Mouse (Mus musculus) heart, postnatal 0 days (tissue): ENCODE measurements around the gene Nipal4. TPM values are rescaled to one million over a fixed set of nuclear protein-coding genes. Genes with fewer than 3 reads are reported as not detected.

Experiments used
- ATAC-seq: fragments of 200-750 bp; cut with Nextera tagmentation; 2 replicates; pipeline ENCODE4 v1.8.0; 2017; ENCODE audit warnings: low read depth, moderate number of reproducible peaks, moderate library complexity; ENCODE audit not compliant: insufficient read depth
- DNase-seq: peaks from one replicate; pipeline ENCODE4 v3.0.0-alpha.2; 2016; ENCODE audit warnings: low spot score
- H3K27ac ChIP-seq: fragments of 300-500 bp; sonication (generic); 2 replicates; pipeline ENCODE4 v1.5.1; 2014; ENCODE audit warnings: low read depth, mild to moderate bottlenecking
- H3K27me3 ChIP-seq: fragments of 300-500 bp; sonication (generic); 2 replicates; pipeline ENCODE4 v1.6.1; 2014; ENCODE audit warnings: low read length, mixed read lengths; ENCODE audit not compliant: control insufficient read depth, insufficient read depth
- H3K36me3 ChIP-seq: fragments of 300-500 bp; sonication (generic); replicated peaks from 2 replicates; pipeline ENCODE4 v1.6.1; 2014; ENCODE audit warnings: low read length, mixed read lengths; ENCODE audit not compliant: control insufficient read depth, insufficient read depth
- H3K4me1 ChIP-seq: fragments of 300-500 bp; sonication (generic); 2 replicates; pipeline ENCODE4 v1.6.1; 2014; ENCODE audit warnings: antibody characterized with exemption; ENCODE audit not compliant: control insufficient read depth, insufficient read depth
- H3K4me2 ChIP-seq: fragments of 300-500 bp; sonication (generic); 2 replicates; pipeline ENCODE4 v1.6.1; 2014; ENCODE audit warnings: low read depth, mild to moderate bottlenecking, low read length, moderate library complexity
- H3K4me3 ChIP-seq: fragments of 300-500 bp; sonication (generic); 2 replicates; pipeline ENCODE4 v1.5.1; 2014; ENCODE audit warnings: low read depth, low read length
- H3K9ac ChIP-seq: fragments of 300-500 bp; sonication (generic); replicated peaks from 2 replicates; pipeline ENCODE4 v1.6.1; 2014; ENCODE audit warnings: low read depth, low read length, mixed read lengths
- H3K9me3 ChIP-seq: fragments of 300-500 bp; sonication (generic); replicated peaks from 2 replicates; pipeline ENCODE4 v1.6.1; 2016; ENCODE audit warnings: low read length; ENCODE audit not compliant: control insufficient read depth
- CTCF ChIP-seq: IDR thresholded peaks from 2 replicates; pipeline ENCODE4 v1.5.1; 2016; ENCODE audit warnings: antibody characterized with exemption, control low read depth, low read depth
- EP300 ChIP-seq: IDR thresholded peaks from 2 replicates; pipeline ENCODE4 v1.6.1; 2016; ENCODE audit warnings: antibody characterized with exemption, low read depth
- WGBS: fragments of 180-500 bp; shearing (Covaris S2); extraction: QIAGEN DNeasy Blood & Tissue Kit; methylation state at CpG from one replicate; pipeline ENCODE4 v1.1.7; 2014; 5-methylcytosine and 5-hydroxymethylcytosine counted together
- polyA plus RNA-seq: library from polyadenylated mRNA; unstranded; fragments of >200 nt; fragmentation: Nextera tagmentation; extraction: Ambion mirVana; gene quantifications from 2 replicates; pipeline ENCODE4 v1.2.1, GENCODE M21; 2015
- total RNA-seq: library from RNA; depleted of rRNA; stranded (reverse); fragments of >200 nt; gene quantifications from 2 replicates; pipeline ENCODE4 v1.2.3, GENCODE M21; 2014; ENCODE audit warnings: low replicate concordance; rRNA removed

The Nipal4 gene
- total RNA-seq: 3.0 and 10.9 TPM in 2 replicates
- polyA plus RNA-seq: 2.1 and 2.5 TPM in 2 replicates

DNA sequence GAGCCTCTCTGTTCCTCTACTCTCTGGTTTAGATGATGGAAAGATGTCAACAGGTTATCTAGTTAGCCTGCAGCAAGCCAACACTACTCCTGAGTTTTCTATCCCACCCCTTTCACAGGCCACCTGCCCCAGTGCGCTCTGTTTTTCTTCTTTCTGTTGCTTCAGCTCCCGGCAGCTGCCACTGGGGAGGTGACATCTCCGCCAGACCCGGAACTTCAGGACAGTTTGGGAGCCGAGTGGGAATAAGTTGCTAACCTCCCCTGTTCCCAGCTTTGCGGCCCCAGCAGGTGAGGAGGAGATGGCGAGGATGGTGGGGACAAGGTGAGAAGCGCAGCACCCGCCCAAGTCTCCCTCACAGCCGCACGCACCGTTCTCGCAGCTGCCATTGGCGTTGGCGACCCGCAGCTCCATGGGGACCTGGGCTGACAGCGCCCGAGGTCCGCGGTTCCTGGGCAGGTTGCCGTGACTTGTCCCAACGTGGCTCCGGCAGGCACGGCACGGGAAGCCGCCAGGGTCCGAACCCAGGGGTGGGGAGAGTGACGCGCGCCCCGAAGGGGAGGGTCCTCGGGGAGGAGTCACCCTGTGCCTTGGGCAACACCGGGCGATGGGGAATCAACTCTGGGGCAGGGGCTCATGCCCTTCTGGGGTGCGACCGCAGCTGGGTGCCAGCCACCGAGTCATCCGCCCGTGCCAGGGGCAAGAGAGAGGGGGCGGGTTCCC, at the start of gene Nipal4:
Gene Nipal4 (minus strand): TSS at position 643 of the 720 bp plus-strand sequence.
- Histone ChIP-seq H3K36me3 (no peaks in the 10 kb centered on the region), H3K9ac (peak within 1 kb of the TSS; percentile 60), H3K4me3 (peak within 1 kb of the TSS; percentile 66), H3K9me3 (no peaks in the 10 kb centered on the region), H3K4me2 (peak within 1 kb of the TSS; percentile 98), H3K27ac (peak within 1 kb of the TSS; percentile 17; the same call in 1 of the 2 replicates), H3K4me1 (peaks cover 10% of the 10 kb centered on the region; the same call in 1 of the 2 replicates), H3K27me3 (no peaks in the 10 kb centered on the region)
- DNase-seq: peak; percentile 16
- under 1% methylated on average over 40 of the region's 40 CpGs for WGBS
- TF ChIP-seq EP300 (no peak), CTCF (no peak)
- peak; percentile 63 for ATAC-seq

DNA sequence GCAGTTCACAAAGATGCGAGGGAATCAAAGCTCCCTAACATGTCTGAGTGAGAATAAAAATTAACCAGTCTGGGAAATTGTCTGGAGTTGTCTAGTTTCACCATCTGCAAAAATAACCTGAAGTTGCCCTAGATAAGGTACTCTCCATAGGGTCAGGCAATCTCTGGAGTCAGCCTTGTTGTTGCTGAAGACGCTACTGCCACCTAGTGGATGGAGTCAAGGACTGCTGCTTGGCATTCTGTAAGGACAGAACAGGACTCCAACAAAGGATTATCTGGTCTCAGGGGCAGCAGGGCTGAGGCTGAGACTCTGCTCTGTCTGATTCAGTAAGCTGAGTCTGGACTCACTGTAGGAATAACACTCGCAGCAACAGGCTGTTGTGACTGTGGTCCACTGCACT, 49.0 kb upstream of the Nipal4 start:
- Histone ChIP-seq H3K27me3 (no peaks in the 10 kb centered on the region), H3K4me3 (0 out of 2 replicates have a peak overlapping the region, but pooled peaks have one; percentile 0), H3K27ac (peak overlapping the region; percentile 79), H3K36me3 (no peaks in the 10 kb centered on the region), H3K9me3 (no peaks in the 10 kb centered on the region), H3K9ac (no peak overlapping the region), H3K4me1 (peaks cover 40% of the 10 kb centered on the region), H3K4me2 (peak overlapping the region; percentile 49)
- ATAC-seq: peak; percentile 70
- peak; percentile 88 for DNase-seq
- 7% methylated on average over 3 of the region's 3 CpGs for WGBS
- TF ChIP-seq EP300 (no peak), CTCF (peak; percentile 99)

DNA sequence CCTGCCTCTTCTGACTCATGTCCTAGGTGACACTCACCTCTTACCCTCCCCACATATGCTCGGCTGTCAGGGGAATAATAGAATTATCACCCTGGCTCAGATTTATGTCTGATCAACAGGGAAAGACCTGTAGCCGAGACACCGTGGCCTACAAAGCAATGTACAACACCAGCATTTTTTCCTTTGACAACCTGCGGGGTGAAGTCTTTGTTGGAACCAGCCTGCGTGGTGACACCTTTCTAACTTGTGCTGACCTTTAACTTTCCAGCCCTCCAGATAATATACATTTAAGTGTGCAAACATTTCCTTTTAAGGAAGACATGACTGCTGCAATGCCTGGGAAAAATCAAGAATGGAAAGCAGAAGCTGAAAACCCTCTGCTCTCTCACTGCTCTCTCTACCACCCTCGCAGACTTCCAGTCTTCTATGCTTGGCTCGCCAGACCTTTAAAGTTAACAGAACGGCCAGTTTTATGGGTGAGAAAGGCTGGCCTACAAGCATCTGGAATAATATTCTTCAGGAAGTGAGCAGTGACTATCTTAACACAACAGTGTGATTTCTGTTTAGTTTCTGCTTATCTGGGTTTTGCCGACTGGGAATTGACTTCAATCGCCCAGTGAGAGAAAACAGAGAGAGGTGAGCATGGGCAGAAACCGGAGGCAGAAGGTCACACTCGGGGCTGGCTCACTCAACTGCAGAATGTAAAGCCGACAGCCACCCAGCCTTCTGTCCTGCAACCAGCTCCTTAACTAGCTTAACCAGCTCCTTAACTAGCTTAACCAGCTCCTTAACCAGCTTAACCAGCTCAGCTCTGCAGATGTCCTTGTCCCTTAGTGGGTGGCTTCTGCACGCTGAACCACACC, 48.3 kb upstream of the Nipal4 start:
- Histone ChIP-seq H3K27me3 (no peaks in the 10 kb centered on the region), H3K4me2 (peak overlapping the region; percentile 49), H3K4me1 (peaks cover 40% of the 10 kb centered on the region), H3K27ac (peak overlapping the region; percentile 79), H3K9ac (no peak overlapping the region), H3K4me3 (0 out of 2 replicates have a peak overlapping the region, but pooled peaks have one; percentile 0), H3K36me3 (no peaks in the 10 kb centered on the region), H3K9me3 (no peaks in the 10 kb centered on the region)
- DNase-seq (peak; percentile 59), ATAC-seq (peak; percentile 42)
- TF ChIP-seq EP300 (no peak), CTCF (no peak)
- 26% methylated on average over 14 of the region's 14 CpGs for WGBS

DNA sequence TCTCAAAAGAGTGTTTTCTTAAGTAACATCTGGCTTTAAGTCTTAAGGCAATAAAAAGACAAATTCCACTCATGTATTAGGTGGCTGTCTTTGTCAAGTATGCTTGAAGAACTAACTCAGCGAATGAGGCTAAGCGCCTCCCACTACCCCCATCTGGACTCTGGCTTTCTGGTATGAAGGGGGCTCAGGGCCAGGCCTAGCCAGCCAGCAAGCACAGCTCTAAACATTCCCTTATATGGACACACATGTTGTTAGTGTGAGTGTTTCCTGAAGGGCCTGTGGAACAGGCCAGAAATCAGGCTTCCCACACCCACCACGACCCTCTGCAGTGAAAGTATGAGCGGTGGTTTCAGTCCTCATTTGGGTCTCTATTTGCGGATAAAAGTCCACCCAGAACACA, 47.5 kb upstream of the Nipal4 start:
- Histone ChIP-seq H3K9ac (no peak overlapping the region), H3K4me3 (no peak overlapping the region), H3K4me2 (no peak overlapping the region), H3K4me1 (peaks cover 40% of the 10 kb centered on the region), H3K36me3 (no peaks in the 10 kb centered on the region), H3K27ac (peak overlapping the region; percentile 79), H3K9me3 (no peaks in the 10 kb centered on the region), H3K27me3 (no peaks in the 10 kb centered on the region)
- WGBS: 21% methylated on average over 5 of the region's 5 CpGs
- peak; percentile 71 for ATAC-seq
- DNase-seq: peak; percentile 67
- no peak for TF ChIP-seq EP300
- no peak for TF ChIP-seq CTCF

DNA sequence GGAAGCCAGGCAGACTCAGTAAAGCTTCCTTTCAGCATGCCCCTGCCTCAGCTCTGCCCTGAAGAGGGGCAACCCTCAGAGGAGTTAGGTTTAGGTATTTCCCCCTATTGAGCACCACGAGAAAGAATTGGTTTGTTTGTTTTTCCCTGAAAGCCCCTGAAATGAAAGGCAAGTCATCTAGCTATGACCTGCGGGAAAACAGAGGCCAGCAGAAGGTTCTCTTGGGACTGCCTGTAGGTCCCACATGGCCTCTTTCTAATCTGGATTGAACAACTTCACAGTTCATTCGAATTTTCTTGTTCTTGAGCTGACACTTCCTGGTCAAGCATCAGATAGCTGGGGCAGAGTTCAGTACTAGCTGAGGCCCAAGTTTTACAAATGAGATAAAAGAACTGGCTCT, 45.5 kb upstream of the Nipal4 start:
- Histone ChIP-seq H3K9me3 (no peaks in the 10 kb centered on the region), H3K36me3 (peaks cover 10% of the 10 kb centered on the region; the same call in 1 of the 2 replicates), H3K27me3 (no peaks in the 10 kb centered on the region), H3K4me3 (no peak overlapping the region), H3K9ac (no peak overlapping the region), H3K4me1 (peaks cover 40% of the 10 kb centered on the region), H3K4me2 (no peak overlapping the region), H3K27ac (0 out of 2 replicates have a peak overlapping the region, but pooled peaks have one; percentile 5)
- no peak for TF ChIP-seq EP300
- no peak for TF ChIP-seq CTCF
- 23% methylated on average over 3 of the region's 3 CpGs for WGBS
- DNase-seq: no peak
- no peak for ATAC-seq
